Comparison of ENCODE assay signal across 9 mouse cellular contexts in the genomic region with DNA sequence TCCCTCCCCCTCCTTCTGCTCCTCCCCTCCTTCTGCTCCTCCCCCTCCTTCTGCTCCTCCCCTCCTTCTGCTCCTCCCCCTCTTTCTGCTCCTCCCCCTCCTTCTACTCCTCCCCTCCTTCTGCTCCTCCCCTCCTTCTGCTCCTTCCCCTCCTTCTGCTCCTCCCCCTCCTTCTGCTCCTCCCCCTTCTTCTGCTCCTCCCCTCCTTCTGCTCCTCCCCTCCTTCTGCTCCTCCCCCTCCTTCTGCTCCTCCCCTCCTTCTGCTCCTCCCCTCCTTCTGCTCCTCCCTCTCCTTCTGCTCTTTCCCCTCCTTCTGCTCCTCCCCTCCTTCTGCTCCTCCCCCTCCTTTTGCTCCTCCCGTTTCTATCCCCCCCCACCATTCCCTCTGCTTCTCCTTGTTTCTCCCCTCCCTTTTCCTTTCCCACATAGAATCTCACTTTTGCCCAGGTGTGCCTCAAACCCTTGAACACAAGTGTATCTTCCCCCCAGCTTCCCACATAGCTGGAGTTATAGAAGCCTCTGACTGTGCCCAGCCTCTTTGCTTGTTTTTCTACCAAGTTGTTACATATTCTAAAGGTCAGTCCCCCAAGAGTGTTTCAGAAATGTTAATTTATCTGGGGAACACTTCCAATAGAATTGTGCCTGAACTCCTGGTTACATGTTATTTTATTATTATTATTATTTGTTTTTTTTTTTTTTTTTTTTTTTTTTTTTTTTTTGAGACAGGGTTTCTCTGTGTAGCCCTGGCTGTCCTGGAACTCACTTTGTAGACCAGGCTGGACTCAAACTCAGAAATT. TPM values are rescaled to one million over a fixed set of nuclear protein-coding genes. Genes with fewer than 3 reads are reported as not detected.
DNase-seq lines count a peak whose midpoint lies in the region; ATAC-seq lines count a peak whose summit lies in the region.
"Not testable (repeated sequence)": the region's sequence is repeated elsewhere in the genome, so short reads cannot be mapped to it uniquely, and the experiment has no call there.
"Had no signal": no experiment of that assay in that cellular context is flagged by ENCODE, and none has a peak within 500 bp of the region (broad histone marks: within the 10 kb centered on the region; RNA-seq: fewer than 3 reads in every experiment).

No protein-coding gene starts in this region.

- peak; percentile 10; the same call in 1 of the 2 replicates for ATAC-seq in granulocyte monocyte progenitor cell, adult 5-6 weeks (replicated peaks; ENCODE audit: poor library complexity, severe bottlenecking)
- ATAC-seq in liver, embryonic 13.5 days (ENCODE audit: low read depth) = not testable (repeated sequence)
- ATAC-seq in megakaryocyte progenitor cell, adult 5-6 weeks (replicated peaks; ENCODE audit: poor library complexity) = peak; percentile 12

- not testable (repeated sequence) for H3K9me3 ChIP-seq in liver, embryonic 13.5 days (replicated peaks)

- not testable (repeated sequence) for H3K4me3 ChIP-seq in liver, embryonic 13.5 days (replicated peaks)

- DNase-seq in 3134 (ENCODE audit: extremely low read depth, insufficient read length, low spot score) (peak; percentile 73), ES-CJ7 (ENCODE audit: low read depth, low spot score) (peak; percentile 83), R1 (ENCODE audit: low read depth, low spot score) (peak; percentile 75)
- peak; percentile 41 for DNase-seq in CD4-positive, CD25-positive, alpha-beta regulatory T cell, adult 2 months (ENCODE audit: low read depth, low spot score)
- peak; percentile 6 for DNase-seq in liver, embryonic 13.5 days
- DNase-seq in retina, postnatal 7 days (ENCODE audit: low read depth, low spot score) = peak; percentile 31

- not testable (repeated sequence) for H3K36me3 ChIP-seq in liver, embryonic 13.5 days

- H3K4me1 ChIP-seq in liver, embryonic 13.5 days (replicated peaks) = peaks cover 29% of the 10 kb centered on the region

- H3K9ac ChIP-seq in liver, embryonic 13.5 days = not testable (repeated sequence)

- H3K27ac ChIP-seq in liver, embryonic 13.5 days = not testable (repeated sequence)

- not testable (repeated sequence) for H3K27me3 ChIP-seq in liver, embryonic 13.5 days

- H3K4me2 ChIP-seq in liver, embryonic 13.5 days = not testable (repeated sequence)

- WGBS in liver, embryonic 13.5 days (ENCODE audit: insufficient replicate concordance) = 48% methylated on average over 1 of the region's 1 CpGs

RNA-seq across cellular contexts. Expression of a gene that starts 22.3 kb away (rescaled TPM):
- 29.1 and 41.4 TPM in 2 replicates for total RNA-seq in granulocyte monocyte progenitor cell, adult 5-6 weeks (2014; fragmentation: Nextera tagmentation)
- 42.3 and 60.9 TPM in 2 replicates for total RNA-seq in granulocyte monocyte progenitor cell, adult 5-6 weeks (2017)
- polyA plus RNA-seq in liver, embryonic 13.5 days (2015; fragmentation: Nextera tagmentation; extraction: Ambion mirVana) = 11.4 and 14.4 TPM in 2 replicates
- 43.5 and 49.2 TPM in 2 replicates for total RNA-seq in megakaryocyte progenitor cell, adult 5-6 weeks (2015)
- total RNA-seq in megakaryocyte progenitor cell, adult 5-6 weeks (2017) = 40.8 and 44.5 TPM in 2 replicates
- polyA plus RNA-seq: erythroblast, embryonic 14.5 days had no signal

Comparison
In these comparisons a context has a peak if more than half of its experiments do, and no peak if none do; other contexts are left out.
1. DNase-seq: peak in every context shown above with its lines; median percentile 83 in ES-CJ7; 75 in R1; 73 in 3134; 41 in CD4-positive, CD25-positive, alpha-beta regulatory T cell, adult 2 months; 31 in retina, postnatal 7 days; 6 in liver, embryonic 13.5 days.